Mouse (Mus musculus) hindbrain, postnatal 0 days (tissue): ENCODE results near the gene Pagr1a. TPM values are rescaled to one million over a fixed set of nuclear protein-coding genes. Genes with fewer than 3 reads are reported as not detected.

Experiments
- ATAC-seq: fragments of 200-750 bp; cut with Nextera tagmentation; 2 replicates; pipeline ENCODE4 v1.8.0; 2017; ENCODE audit warnings: mild to moderate bottlenecking, moderate TSS enrichment, moderate library complexity
- DNase-seq: peaks from one replicate; pipeline ENCODE4 v3.0.0-alpha.2; 2015; ENCODE audit warnings: low spot score
- H3K27ac ChIP-seq: fragments of 300-500 bp; sonication (generic); 2 replicates; pipeline ENCODE4 v1.5.1; 2014; ENCODE audit warnings: mild to moderate bottlenecking
- H3K27me3 ChIP-seq: fragments of 300-500 bp; sonication (generic); 2 replicates; pipeline ENCODE4 v1.6.1; 2014; ENCODE audit warnings: low read length, mixed read lengths; ENCODE audit not compliant: insufficient read depth
- H3K36me3 ChIP-seq: fragments of 300-500 bp; sonication (generic); 2 replicates; pipeline ENCODE4 v1.6.1; 2014; ENCODE audit warnings: low read length, mixed read lengths; ENCODE audit not compliant: insufficient read depth
- H3K4me1 ChIP-seq: fragments of 300-500 bp; sonication (generic); 2 replicates; pipeline ENCODE4 v1.6.1; 2014; ENCODE audit warnings: antibody characterized with exemption, low read length, mixed read lengths; ENCODE audit not compliant: insufficient read depth
- H3K4me2 ChIP-seq: fragments of 300-500 bp; sonication (generic); 2 replicates; pipeline ENCODE4 v1.6.1; 2014; ENCODE audit warnings: low read depth, mild to moderate bottlenecking, low read length, moderate library complexity, mixed read lengths
- H3K4me3 ChIP-seq: fragments of 300-500 bp; sonication (generic); 2 replicates; pipeline ENCODE4 v1.5.1; 2014; ENCODE audit warnings: low read length
- H3K9ac ChIP-seq: fragments of 300-500 bp; sonication (generic); replicated peaks from 2 replicates; pipeline ENCODE4 v1.6.1; 2014; ENCODE audit warnings: mild to moderate bottlenecking, low read length, moderate library complexity, mixed read lengths
- H3K9me3 ChIP-seq: fragments of 300-500 bp; sonication (generic); 2 replicates; pipeline ENCODE4 v1.6.1; 2016; ENCODE audit warnings: low read length, mixed read lengths
- CTCF ChIP-seq: IDR thresholded peaks from 2 replicates; pipeline ENCODE4 v1.5.1; 2016; ENCODE audit warnings: antibody characterized with exemption, control low read depth, low read depth
- WGBS: fragments of 180-500 bp; shearing (Covaris S2); extraction: QIAGEN DNeasy Blood & Tissue Kit; methylation state at CpG from one replicate; pipeline ENCODE4 v1.1.7; 2014; 5-methylcytosine and 5-hydroxymethylcytosine counted together
- polyA plus RNA-seq: library from polyadenylated mRNA; unstranded; fragments of >200 nt; fragmentation: Nextera tagmentation; extraction: Ambion mirVana; gene quantifications from 2 replicates; pipeline ENCODE4 v1.2.1, GENCODE M21; 2015
- total RNA-seq: library from RNA; depleted of rRNA; stranded (reverse); fragments of >200 nt; gene quantifications from 2 replicates; pipeline ENCODE4 v1.2.3, GENCODE M21; 2014; rRNA removed

Gene Pagr1a
- total RNA-seq (11.1 and 30.3 TPM in 2 replicates), polyA plus RNA-seq (31.2 and 48.6 TPM in 2 replicates)

DNA sequence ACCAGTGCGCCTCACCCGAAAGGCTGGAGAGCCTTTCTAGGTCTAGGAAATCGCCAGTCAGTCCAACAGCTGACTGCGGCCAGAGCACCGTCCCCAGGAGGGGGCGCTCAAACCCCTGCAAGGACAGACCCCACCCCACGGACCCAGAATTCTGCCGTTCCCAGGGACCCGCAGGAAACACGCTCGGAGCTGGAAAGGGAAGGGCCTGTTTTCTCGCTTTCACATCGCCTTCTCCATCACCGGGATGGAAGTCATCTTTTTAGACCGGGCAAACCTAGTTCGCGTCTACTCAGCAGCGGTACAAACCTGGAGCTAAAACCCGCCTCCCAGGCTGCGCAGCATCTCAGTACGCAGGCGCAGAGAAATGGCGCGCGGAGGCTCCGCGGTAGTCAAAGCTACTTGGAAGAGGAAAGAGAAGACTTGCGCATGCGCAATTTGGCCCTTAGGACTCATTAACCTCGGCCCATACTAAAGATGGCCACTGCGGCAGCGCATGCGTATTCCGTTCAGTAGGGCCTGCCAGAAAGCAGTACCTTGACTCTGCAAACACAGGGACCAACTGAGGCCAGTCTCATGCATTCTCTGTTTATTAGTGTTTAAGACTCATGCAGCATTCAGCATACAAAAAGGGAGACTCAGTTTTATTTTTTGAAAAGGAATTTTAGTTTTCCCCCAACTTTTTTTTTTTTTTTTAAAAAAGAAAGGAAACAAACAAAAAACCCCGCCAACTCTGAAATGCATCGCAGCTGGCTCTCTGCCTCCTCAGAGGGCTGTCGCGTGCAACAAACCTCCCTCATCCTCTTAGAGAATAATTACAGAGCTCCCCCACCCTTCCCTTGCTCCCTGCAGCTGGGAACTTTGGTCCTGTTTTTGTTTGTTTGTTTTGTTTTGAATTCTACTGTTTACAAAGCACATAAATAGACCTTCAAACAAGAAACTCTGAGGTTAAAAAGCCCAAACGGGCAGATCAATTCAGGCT, at the start of gene Pagr1a:
Gene Pagr1a, minus strand, starts transcription at position 382 of the 979 bp plus-strand sequence.
- Histone ChIP-seq H3K27ac (peak within 1 kb of the TSS; percentile 96), H3K36me3 (peaks cover 20% of the 10 kb centered on the region), H3K9ac (peak within 1 kb of the TSS; percentile 91), H3K27me3 (no peaks in the 10 kb centered on the region), H3K4me3 (peak within 1 kb of the TSS; percentile 63), H3K4me2 (peak within 1 kb of the TSS; percentile 85), H3K4me1 (peaks cover 37% of the 10 kb centered on the region), H3K9me3 (no peaks in the 10 kb centered on the region)
- WGBS = 2% methylated on average over 39 of the region's 39 CpGs
- ATAC-seq = peak; percentile 86
- peak; percentile 100 for DNase-seq
- peak; percentile 90 for TF ChIP-seq CTCF

GRCm38 (mm10) chr7:127066317-127066716, 49.2 kb upstream of the Pagr1a start:
- no peak overlapping the region for H3K27ac ChIP-seq
- 78% methylated on average over 4 of the region's 4 CpGs for WGBS
- 0 out of 2 replicates have a peak, but pooled peaks cover 2% of the 10 kb centered on the region for H3K9me3 ChIP-seq
- no peaks in the 10 kb centered on the region for H3K27me3 ChIP-seq
- no peaks in the 10 kb centered on the region for H3K36me3 ChIP-seq
- H3K4me2 ChIP-seq = no peak overlapping the region
- ATAC-seq = no peak
- no peak overlapping the region for H3K9ac ChIP-seq
- no peak overlapping the region for H3K4me3 ChIP-seq
- H3K4me1 ChIP-seq = no peaks in the 10 kb centered on the region
- no peak for DNase-seq
- TF ChIP-seq CTCF = no peak

DNA sequence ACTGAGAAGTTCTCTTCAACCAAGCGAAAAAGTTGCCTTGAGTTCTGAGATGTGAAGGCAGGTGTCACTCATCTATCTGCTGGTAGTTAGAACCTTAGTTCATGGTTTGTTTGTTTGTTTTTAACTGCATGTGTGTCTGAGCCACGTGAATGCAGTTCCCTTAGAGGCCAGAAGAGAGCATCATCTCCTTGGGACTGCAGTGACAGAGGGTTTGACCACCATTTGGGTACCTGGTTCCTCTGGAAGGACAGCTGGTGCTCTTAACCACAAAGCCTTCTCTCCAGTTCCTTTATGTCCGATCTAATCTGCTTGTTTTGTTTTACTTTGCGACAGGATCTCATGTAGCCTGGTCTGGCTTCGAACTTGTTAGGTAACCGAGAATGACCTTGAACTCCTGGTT, 48.4 kb upstream of the Pagr1a start:
- 88% methylated on average over 6 of the region's 6 CpGs for WGBS
- Histone ChIP-seq H3K9ac (no peak overlapping the region), H3K4me2 (no peak overlapping the region), H3K4me1 (no peaks in the 10 kb centered on the region), H3K27ac (no peak overlapping the region), H3K36me3 (no peaks in the 10 kb centered on the region), H3K4me3 (no peak overlapping the region), H3K9me3 (0 out of 2 replicates have a peak, but pooled peaks cover 2% of the 10 kb centered on the region), H3K27me3 (no peaks in the 10 kb centered on the region)
- no peak for TF ChIP-seq CTCF
- DNase-seq (no peak), ATAC-seq (no peak)

- Histone ChIP-seq H3K9me3 (no peaks in the 10 kb centered on the region), H3K4me3 (no peak overlapping the region), H3K27me3 (no peaks in the 10 kb centered on the region), H3K9ac (no peak overlapping the region), H3K36me3 (no peaks in the 10 kb centered on the region), H3K27ac (no peak overlapping the region), H3K4me2 (no peak overlapping the region), H3K4me1 (no peaks in the 10 kb centered on the region)
- ATAC-seq = no peak
- DNase-seq = no peak
- TF ChIP-seq CTCF = no peak
- 75% methylated on average over 5 of the region's 5 CpGs for WGBS
These were observed 38.0 kb upstream of the Pagr1a start for GRCm38 (mm10) chr7:127055026-127055585.

DNA sequence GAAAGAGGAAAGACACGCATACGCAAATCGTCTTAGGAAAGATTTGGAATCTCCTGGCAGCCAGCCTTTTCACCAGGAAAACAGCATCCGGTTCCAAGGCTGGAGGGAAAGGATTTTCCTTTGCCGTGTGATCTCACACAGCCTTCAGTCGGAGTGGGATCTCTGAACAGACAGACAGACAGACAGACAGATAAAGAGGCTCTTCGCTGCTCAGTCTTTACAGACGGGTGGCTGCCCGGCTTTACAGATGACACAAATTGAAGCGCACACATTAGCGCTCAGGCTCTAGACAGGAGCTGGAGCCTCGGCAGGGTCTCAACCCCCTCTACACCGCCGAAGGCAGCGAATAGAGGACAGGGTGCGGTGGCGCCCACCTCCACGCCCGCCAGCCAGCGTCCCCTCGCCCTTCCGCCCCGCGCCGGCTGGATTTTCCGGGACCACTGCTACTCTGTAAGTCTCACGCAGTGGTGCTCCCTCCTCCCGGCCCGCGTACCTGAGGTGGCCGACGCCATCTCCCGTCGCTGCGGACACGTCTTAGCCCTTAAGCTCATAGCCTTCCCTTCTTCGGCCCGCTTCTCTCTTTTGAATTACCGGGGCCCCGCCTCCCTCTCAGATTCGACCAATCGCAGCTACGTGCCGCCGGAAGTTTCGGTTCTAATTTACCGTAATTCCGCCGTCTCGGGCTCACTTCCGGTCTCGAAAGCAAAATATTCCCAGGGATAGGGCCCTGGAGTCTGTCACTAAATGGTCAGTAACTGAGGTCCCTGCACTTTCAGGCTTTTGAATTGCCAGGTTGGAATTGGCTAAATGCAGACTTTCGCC, 24.9 kb upstream of the Pagr1a start, which contains the start of gene Kif22:
Gene Kif22, minus strand, starts transcription at position 621 of the 822 bp plus-strand sequence.
- Histone ChIP-seq H3K27ac (peak within 1 kb of the TSS; percentile 74), H3K9ac (peak within 1 kb of the TSS; percentile 63), H3K36me3 (no peaks in the 10 kb centered on the region), H3K4me2 (peak within 1 kb of the TSS; percentile 98), H3K4me1 (peaks cover 8% of the 10 kb centered on the region; the same call in 1 of the 2 replicates), H3K4me3 (peak within 1 kb of the TSS; percentile 71), H3K9me3 (no peaks in the 10 kb centered on the region), H3K27me3 (no peaks in the 10 kb centered on the region)
- TF ChIP-seq CTCF = no peak
- peak; percentile 92 for ATAC-seq
- DNase-seq = peak; percentile 94
- whole genome bisulfite sequencing = under 1% methylated on average over 53 of the region's 53 CpGs

DNA sequence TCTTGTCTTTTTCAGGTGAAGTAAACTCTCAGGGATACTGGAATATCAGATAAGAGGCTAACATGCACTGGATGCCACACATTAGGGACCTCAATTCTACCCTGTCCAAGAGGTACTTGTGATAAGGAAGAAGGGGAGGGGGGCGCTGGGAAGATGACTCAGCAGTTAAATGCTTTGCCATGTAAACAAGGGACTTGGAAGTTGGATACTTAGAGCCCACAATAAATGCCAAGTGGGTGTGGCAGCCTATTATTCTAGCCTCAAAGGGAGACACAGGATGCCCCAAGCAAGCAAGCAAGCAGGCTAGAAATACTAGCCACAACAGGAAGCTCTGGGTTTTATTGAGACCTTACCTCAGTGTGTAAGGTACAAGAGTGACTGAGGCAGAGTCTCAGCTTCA, 14.1 kb upstream of the Pagr1a start:
- no peak for ATAC-seq
- no peaks in the 10 kb centered on the region for H3K9me3 ChIP-seq
- no peaks in the 10 kb centered on the region for H3K27me3 ChIP-seq
- no peak overlapping the region for H3K4me3 ChIP-seq
- peaks cover 8% of the 10 kb centered on the region; the same call in 1 of the 2 replicates for H3K4me1 ChIP-seq
- H3K4me2 ChIP-seq = no peak overlapping the region
- 77% methylated on average over 1 of the region's 1 CpGs for WGBS
- H3K27ac ChIP-seq = no peak overlapping the region
- DNase-seq = no peak
- H3K36me3 ChIP-seq = no peaks in the 10 kb centered on the region
- no peak overlapping the region for H3K9ac ChIP-seq
- TF ChIP-seq CTCF = no peak
